Mouse (Mus musculus): ENCODE data around the gene Pcx. TPM values are rescaled to one million over a fixed set of nuclear protein-coding genes. Genes with fewer than 3 reads are reported as not detected.
"Not testable (repeated sequence)": the region's sequence is repeated elsewhere in the genome, so short reads cannot be mapped to it uniquely, and the experiment has no call there.

Pcx gene
- total RNA-seq, 1 experiment from 2014 or later: 1.6 TPM

DNA sequence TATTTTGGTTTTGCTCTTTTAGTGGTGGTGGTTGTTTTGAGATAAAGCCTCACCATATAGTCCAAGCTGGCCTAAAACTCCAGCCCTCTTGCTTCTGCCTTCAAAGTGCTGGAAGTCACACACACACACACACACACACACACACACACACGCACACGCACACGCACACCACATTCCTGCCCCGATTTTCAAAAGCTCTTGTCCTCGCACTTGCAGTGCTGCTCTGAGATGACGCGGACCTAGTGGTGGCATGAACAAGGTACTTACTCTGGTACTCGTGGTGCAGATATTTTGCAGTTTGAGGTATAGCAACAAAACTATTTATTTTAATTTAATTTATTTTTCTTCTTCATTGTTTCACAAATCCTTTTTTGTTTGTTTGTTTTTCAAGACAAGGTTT, 62.2 kb downstream of the Pcx start:
- ATAC-seq (replicated peaks; ENCODE audit: low read depth, poor library complexity, severe bottlenecking): no peak

DNA sequence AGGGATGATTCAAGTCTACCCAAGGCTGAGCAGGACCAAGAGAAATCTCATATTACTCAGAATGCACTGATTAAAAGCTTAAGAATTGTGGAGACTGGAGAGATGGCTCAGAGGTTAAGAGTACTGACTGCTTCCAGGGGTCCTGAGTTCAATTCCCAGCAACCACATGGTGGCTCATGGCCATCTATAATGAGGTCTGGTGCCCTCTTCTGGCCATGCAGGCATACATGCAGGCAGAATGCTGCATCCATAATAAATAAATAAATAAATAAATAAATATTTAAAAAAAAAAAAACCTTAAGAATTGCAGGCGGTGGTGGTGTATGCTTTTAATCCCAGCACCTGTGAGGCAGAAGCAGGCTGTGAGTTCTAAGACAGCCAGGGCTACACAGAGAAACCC, 63.0 kb downstream of the Pcx start:
- no peak for ATAC-seq (replicated peaks; ENCODE audit: low read depth, poor library complexity, severe bottlenecking)

DNA sequence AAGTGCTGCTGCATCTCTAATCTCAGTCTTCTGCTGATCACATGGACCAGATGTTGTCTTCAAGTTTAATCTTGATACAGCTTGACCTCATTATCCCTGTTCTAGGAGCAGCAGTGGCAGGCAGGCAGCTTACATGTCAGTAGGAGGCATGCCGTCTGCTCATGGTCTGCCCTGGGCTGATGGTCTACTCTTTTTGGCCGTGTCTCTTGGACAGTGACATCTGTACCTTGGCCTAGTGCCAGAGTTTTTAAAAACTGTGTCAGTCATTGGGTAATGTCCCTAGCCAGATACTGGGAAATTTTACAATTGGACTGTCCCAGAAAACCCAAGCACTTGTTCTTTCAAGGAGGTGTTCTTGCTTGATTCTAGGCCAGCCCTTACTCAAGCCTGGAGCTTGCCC, 68.5 kb downstream of the Pcx start:
- ATAC-seq (replicated peaks; ENCODE audit: low read depth, poor library complexity, severe bottlenecking): no peak

DNA sequence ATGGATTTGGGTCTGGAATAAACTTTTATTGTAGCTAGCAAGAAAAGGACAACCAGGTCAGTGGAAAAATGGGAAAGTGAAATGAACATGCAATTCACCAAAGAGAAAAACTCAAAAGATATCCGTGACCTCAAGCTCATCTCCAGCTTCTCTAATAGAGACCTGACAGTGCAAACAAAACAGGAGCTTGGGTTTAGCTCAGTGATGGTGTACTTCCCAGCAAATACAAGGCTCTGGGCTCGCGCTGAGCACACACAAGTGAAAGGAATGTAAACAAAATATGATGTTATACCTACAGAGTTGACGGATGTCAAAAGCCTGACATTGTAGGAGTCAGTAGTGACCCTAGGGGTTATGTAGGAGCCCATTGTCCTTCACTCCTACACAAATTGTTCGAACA, 69.0 kb downstream of the Pcx start:
- ATAC-seq (replicated peaks; ENCODE audit: low read depth, poor library complexity, severe bottlenecking): no peak

DNA sequence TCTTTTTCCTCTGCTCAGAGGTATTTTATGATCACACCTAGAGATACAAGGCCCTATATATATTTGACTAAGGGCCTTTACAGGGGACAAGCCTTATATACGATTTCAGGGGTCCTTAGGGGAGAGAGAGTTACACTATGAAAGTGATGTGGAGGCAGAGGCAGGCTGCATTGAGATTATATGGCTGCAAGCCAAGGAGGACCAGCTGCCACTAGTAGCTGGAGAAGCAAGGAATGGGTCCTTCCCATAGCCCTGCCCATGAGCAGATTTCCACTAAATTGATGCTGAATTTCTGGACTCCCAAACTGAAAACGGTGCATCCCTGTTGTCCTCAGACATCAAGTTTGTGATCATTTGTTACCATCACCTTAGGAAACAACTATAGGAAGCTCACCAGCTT, 73.6 kb downstream of the Pcx start:
- ATAC-seq (replicated peaks; ENCODE audit: low read depth, poor library complexity, severe bottlenecking): no peak

DNA sequence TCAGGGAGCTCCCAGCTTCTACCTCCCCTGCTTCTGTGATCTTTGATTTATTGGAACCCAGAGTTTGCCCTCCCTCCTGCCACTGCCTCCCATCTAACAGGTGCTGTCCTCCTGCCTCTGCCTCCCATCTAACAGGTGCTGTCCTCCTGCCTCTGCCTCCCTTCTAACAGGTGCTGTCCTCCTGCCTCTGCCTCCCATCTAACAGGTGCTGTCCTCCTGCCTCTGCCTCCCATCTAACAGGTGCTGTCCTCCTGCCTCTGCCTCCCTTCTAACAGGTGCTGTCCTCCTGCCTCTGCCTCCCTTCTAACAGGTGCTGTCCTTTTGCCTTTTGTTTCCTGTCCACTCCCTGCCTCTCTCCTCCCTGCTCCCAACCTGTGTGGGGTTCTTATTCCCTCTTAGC, 76.5 kb downstream of the Pcx start:
- ATAC-seq (replicated peaks; ENCODE audit: low read depth, poor library complexity, severe bottlenecking): not testable (repeated sequence)

DNA sequence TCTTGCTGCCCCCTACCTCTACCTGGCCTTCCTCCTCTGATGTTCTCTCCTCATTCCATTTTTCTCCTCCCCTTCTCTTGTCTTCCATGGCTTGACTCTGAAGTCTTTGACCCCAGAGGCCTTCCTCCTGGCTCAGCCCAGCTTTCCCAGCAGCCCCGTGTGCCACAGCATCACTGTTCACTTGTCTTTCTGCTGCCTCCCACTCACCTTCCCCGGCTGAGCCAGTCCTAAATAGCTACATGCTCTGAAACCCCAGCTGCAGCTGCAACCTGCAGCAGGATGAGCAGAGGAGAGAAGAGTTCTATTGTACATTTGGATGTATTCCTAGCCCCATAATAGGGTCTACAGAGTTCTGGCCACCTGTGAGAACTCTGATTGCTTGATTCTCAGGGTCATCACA, 77.2 kb downstream of the Pcx start:
- no peak for ATAC-seq (replicated peaks; ENCODE audit: low read depth, poor library complexity, severe bottlenecking)

DNA sequence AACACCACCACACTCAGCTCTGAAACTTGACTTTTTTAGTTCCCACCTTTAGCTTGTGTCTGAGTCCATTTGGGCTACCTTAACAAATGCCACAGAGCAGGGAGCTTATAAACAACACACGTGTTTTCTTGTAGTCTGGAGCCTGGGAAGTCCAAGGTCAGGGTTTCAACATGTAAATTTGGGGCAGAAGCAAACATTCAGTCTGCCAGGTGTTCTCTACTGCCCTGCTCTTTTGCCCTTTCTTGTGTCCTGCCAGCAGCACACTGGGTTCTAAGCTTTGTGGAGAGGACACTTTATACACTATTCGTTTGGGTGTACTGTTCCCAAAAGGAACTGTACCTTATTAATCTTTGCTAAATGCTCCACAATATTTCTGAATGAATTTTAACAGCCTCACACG, 78.2 kb downstream of the Pcx start:
- no peak for ATAC-seq (replicated peaks; ENCODE audit: low read depth, poor library complexity, severe bottlenecking)

DNA sequence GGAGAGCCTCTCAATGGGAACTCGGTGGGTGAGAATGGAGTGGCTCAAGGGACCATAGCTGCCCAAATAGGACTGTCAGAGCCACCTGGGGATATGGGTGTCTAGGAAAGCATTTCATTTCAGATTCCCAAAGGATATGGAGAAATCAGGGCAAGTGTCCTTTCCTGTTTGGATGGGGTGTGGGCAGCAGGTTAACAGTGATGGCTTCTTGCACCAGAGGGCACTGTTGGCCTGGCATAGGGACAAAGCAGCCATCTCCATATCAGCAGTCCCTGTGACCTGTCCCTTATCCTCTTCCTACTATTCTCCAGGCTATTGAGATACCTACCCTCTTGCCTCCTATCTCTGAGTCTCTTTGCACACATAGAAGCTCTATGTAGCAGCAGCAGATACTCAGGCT, 78.8 kb downstream of the Pcx start:
- no peak for ATAC-seq (replicated peaks; ENCODE audit: low read depth, poor library complexity, severe bottlenecking)

DNA sequence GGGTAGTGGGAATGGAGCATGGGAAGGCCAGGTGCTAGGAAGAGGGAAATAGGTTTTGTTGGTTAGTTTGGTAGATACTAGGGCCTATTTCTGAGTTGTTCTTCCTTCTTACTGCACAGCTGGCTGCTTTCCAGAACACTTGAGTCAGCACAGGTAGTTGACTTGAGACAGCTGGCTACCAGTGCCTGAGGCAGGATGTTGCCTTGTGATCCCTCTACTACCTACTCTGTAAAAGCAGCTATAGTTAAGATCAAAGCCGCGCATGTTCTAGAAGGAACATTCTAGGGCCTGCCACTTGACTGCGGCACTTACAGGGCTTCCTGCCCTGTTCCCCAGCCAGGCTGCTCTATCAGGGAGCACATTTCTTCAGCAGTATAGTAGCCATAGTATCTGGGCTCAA, 79.8 kb downstream of the Pcx start:
- ATAC-seq (replicated peaks; ENCODE audit: low read depth, poor library complexity, severe bottlenecking): no peak

DNA sequence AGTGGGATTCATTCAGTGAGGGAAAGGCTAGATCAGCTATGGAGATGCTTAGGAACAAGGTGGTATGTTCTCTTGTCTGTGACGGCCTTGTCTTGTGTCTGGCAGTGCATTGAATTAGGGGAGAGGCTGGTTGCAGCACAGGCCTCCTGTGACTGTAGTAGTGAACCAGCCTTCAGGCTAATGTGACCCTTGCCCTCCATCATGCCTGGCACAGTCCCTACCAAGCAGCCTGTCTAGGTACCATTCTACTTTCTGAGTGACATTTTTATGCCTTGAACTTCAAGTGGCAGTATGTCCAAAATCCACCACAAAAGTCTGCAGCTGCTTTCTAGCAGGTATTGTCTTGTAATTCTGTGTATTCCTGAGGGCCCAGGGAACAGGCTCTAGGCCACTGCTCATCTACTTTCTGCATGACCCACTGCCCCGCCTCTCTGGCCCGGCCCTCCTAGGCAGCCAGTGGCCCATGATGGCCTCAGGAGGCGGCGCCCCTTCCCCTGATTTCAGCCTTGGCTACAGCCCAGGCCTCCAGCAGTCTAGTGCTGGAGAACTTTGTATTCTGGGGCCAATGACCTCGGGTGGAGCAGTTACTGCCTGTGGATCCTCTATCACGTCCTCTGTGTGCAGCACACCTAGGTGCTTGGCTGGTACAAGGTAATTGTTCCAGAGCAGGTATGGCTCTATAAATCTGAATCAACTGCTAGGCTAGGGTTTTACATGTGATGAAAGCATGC, 83.7 kb downstream of the Pcx start:
- no peak for ATAC-seq (replicated peaks; ENCODE audit: low read depth, poor library complexity, severe bottlenecking)

DNA sequence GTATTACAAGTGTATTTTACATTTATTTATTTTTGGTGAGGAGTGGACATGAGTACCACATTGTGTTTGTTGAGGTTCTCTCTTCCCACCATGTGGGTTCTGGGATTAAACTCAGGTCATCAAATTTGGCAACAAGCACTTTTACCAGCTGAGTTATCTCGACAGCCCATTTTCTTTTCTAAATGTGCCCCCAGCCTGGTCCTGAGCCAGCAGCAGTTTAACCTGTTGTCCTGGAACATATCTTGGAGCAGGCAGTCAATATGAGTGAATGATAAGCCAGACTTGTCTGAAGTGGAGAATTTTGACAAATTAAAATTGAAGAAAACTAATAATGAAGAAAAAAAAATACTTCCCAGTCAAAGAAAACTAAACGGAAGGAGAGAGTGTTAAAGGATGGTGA, 85.8 kb downstream of the Pcx start:
- no peak for ATAC-seq (replicated peaks; ENCODE audit: low read depth, poor library complexity, severe bottlenecking)

DNA sequence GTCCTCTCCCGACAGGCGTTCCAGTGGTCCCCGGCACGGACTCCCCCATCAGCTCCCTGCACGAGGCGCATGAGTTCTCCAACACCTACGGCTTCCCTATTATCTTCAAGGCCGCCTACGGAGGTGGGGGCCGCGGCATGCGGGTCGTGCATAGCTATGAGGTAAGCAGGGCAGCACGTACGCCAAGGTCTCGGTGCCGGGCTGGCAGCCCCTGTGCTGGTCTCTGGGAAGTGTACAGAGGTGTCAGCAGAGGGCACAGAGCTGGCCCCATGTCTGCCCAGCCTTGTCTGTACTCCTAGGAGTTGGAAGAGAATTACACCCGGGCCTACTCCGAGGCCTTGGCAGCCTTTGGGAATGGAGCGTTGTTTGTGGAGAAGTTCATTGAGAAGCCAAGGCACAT, 92.2 kb downstream of the Pcx start:
- ATAC-seq (replicated peaks; ENCODE audit: low read depth, poor library complexity, severe bottlenecking): no peak

DNA sequence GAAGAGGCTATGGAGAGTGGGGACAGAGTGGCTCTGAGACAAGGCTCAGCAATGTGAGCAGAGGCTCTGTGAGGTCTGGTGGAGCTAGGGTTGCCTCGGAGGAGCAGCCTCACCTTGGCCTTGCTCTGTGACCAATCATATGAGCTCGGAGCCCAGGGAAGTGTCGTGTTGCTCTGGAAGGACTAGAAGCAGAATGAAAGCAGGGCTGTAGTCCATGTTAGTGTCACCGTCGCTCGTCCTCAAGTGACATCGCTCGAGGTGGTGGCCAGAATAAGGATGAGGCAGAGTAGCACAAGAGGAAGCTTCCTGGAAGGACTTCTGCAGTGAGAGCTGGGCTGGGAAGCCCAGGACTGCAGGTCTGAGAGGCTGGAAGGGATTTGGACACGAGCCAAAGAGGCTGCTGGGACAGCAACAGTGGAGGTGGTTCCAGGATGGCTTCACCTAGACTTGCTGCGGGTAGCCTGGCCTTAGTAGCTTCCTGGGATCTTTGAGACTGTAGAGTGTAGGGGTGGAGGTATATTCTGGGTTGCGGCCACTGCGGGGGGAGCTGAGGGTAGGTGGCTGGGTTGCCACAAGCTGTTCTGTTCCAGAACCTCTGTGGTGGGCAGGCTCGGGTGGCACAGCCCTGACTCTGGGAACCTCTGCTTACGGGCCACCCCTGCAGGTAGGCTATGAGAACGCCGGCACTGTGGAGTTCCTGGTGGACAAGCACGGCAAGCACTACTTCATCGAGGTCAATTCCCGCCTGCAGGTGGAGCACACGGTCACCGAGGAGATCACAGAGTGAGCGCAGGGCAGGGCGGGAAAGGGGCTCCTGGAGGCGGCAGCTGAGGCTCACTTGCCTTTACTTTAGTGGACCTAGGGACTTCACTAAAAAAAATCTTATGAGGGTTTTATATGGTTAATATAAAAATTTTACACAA, 93.8 kb downstream of the Pcx start:
- ATAC-seq (replicated peaks; ENCODE audit: low read depth, poor library complexity, severe bottlenecking): peak; percentile 92

DNA sequence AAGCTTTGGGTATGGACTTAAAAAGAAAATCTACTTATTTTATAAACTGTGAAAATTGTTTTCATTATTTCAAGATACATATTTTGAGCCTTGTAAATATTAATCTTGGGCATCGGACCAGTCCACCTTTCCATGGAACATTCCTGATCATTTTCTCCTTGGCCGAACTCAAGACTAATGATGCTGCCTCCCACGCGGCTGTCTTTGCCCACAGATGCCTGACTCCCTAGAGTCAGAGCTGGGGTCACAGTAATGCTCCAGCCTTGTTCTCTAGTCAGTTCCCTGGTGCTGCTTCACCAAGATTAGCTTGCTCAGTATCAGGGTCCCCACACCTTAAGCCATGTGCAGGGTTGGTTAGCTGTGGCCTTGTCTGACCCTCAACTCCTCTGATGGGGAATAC, 95.4 kb downstream of the Pcx start:
- ATAC-seq (replicated peaks; ENCODE audit: low read depth, poor library complexity, severe bottlenecking): no peak

DNA sequence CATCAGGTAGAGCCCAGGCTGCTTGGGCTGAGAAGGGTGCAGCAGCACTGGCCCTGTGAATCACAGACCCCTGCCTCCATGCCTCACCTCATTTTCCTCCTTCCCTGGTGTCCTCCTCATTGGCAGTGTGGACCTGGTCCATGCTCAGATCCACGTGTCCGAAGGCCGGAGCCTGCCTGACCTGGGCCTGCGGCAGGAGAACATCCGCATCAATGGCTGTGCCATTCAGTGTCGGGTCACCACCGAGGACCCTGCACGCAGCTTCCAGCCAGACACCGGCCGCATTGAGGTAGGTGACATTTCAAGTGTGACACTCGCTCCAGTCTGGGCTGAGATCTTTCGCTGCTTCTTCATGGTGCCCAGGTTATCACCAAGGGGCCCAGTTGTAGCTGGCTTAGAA, 97.1 kb downstream of the Pcx start:
- no peak for ATAC-seq (replicated peaks; ENCODE audit: low read depth, poor library complexity, severe bottlenecking)

DNA sequence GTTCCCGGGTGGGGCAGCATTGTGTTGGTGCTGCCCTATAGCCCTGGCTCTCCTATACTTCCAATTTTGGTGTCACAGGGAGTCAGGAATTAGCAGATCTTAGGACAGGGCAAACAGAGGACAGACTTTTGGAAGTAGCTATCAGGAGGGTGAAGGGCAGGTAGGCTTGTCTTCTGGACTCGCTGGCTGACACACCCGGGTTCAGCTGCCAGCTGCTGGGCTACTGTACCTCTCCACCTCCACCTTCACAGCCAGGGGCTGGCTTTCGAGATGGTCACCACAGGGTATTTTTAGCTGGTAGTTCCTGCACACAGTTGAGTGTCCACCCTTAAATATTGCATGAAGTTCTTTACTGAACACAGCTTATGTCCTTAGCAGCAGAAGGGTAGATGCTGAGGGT, 98.2 kb downstream of the Pcx start:
- ATAC-seq (replicated peaks; ENCODE audit: low read depth, poor library complexity, severe bottlenecking): no peak

DNA sequence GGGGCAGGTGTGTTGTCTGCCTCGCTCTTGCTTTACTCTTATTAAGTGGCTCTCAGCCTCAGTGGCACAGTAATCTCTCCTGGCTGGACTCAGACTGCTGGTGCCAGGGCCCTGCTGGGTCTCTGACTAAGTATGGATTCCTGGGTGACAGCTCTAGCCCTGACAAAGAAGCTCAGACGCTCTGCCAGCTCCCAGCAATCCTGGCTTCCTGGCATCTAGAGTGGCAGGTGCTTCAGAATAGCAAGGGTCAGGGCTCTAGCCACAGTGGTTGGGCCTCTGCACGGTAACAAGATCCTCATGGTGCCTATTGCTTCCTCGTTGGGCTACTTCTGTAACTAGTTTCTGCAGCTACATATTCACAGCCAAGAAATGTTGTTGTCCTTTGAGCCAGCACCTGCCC, 99.8 kb downstream of the Pcx start:
- no peak for ATAC-seq (replicated peaks; ENCODE audit: low read depth, poor library complexity, severe bottlenecking)

DNA sequence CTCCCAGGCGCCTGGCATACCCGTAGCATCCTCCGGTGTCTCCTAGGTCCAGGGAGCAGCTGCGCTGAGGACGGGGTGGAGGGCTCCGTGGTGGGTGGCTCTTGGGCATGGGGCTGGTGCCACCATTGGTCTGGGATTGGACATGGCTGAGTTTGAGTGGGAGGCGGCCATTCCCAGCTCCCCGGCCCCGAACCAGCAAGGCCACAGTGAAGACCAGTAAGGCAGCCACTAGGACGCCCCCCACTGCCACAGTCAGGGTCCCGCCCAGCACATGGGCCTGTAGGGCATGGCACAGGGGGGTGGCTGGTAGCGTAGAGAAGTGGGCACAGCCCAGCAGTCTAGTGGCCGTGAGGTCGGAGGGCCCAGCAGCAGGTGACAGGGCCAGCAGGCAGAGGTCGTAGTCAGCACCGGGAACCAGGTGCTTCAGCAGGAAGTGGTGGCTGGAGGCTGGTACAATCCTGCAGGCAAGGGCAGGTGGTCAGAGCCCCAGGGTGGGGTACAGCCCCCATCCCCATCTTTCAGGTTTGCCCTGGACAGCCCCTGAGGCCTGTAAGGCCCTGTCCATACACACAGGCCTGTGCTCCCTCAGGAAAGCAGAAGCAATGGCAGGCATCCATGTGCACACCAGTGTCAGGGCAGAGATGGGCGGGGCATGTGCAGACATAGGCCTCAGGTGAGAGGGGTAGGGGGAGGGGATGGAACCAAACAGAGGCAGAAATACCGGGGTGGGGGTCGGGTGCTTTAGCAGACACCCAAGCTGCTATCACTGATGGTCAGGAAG, 102.1 kb downstream of the Pcx start:
- no peak for ATAC-seq (replicated peaks; ENCODE audit: low read depth, poor library complexity, severe bottlenecking)

DNA sequence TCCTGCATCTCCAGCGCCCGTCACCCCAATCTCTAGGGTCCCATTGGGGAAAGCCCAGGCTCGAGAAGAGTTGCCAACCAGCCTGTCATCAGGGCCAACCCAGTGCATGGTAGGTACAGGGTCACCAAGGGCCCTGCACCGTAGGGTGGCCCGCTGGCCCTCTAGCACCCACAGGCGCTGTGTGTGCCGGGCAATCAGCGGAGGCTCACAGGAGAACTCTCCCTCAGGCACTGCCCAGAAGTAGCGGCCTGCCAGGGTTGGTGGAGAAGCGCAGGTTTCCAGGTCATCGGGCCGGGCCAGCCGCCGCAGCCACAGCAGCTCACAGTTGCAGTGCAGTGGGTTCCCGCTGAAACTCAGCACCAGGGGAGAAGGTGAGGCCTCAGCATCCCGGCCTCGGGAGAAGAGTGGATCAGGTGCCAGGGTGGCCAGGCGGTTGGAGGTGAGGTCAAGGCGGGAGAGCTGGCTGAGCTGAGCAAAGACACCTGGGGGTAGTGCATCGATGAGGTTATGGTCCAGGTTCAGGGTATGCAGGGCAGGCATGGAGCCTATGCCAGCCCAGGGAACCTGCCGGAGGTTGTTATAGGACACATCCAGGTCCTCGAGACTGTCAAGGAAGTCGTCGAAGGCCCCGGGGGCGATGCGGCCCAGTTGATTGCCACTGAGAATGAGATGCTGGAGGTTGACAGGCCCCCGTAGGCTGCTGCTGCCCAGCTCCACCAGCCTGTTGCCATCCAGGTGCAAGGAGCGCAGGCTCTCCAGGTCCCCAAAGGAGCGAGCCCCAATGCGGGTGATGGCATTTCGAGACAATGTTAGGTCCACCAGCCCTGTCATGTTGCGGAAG, 103.4 kb downstream of the Pcx start:
- no peak for ATAC-seq (replicated peaks; ENCODE audit: low read depth, poor library complexity, severe bottlenecking)

Data from common myeloid progenitor, adult 5-6 weeks (primary cell).